Mouse (Mus musculus): ENCODE measurements around the gene Fam20a. TPM values are rescaled to one million over a fixed set of nuclear protein-coding genes. Genes with fewer than 3 reads are reported as not detected.

Fam20a gene
- polyA plus RNA-seq, 1 experiment from 2014 or later: 1.9 TPM

DNA sequence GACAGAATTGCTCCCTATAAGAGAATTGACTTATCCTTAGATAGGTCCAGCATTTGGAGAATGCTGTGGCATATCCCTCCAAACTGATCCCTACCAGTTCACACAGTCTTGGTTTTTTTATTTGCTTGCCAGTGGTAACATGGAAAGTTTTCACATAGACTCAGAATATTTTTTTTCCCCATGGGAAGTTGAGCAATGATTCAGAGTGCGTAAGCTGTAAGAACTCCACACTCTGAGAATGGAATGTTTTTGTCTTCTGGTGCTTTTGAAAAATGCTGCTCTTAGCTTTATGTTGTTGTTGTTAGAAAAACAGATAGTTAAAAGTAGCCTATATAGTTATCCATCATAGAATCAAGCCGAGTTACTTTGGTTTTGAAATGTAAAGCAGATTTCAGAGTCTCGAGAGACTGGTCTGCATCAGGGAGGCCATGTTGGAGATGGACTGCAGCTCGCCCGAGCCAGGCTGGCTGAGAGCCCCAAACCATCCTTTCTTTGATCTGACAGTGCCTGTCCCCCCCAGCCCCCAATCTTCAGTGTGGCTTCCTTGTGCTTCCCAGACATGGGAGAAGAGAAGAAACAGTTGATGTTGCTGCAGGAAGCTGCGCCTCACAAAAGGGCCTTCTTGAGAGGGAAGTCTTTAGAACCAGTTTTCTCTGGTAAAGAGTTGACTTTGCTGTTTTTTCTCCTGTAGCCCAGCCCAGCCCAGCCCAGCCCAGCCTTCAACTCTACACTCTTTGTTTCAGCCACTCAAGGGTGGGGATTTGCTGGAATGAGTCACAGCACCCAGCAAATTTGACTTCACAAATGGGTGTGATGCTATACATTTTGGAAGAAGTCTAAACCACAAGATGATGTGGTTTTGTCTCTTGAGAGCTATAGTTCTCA is 50.7 kb downstream of the Fam20a start:
- Histone ChIP-seq H3K4me3 (ENCODE audit: low read length) (no peak overlapping the region), H3K27me3 (ENCODE audit: control insufficient read depth, insufficient read depth, low read length) (no peaks in the 10 kb centered on the region), H3K9ac (ENCODE audit: low read depth, low read length) (no peak overlapping the region), H3K9me3 (ENCODE audit: control insufficient read depth, low read length) (no peaks in the 10 kb centered on the region), H3K4me1 (ENCODE audit: control insufficient read depth, insufficient read depth, low read length) (no peaks in the 10 kb centered on the region), H3K36me3 (ENCODE audit: control insufficient read depth, insufficient read depth, low read length) (peaks cover 39% of the 10 kb centered on the region), H3K27ac (ENCODE audit: low read depth, low read length) (no peak overlapping the region; the same call in 1 of the 2 replicates), H3K4me2 (replicated peaks; ENCODE audit: low read depth, low read length) (no peak overlapping the region)
- WGBS: 74% methylated on average over 6 of the region's 6 CpGs
- no peak for ATAC-seq (ENCODE audit: low FRiP score, low TSS enrichment)

DNA sequence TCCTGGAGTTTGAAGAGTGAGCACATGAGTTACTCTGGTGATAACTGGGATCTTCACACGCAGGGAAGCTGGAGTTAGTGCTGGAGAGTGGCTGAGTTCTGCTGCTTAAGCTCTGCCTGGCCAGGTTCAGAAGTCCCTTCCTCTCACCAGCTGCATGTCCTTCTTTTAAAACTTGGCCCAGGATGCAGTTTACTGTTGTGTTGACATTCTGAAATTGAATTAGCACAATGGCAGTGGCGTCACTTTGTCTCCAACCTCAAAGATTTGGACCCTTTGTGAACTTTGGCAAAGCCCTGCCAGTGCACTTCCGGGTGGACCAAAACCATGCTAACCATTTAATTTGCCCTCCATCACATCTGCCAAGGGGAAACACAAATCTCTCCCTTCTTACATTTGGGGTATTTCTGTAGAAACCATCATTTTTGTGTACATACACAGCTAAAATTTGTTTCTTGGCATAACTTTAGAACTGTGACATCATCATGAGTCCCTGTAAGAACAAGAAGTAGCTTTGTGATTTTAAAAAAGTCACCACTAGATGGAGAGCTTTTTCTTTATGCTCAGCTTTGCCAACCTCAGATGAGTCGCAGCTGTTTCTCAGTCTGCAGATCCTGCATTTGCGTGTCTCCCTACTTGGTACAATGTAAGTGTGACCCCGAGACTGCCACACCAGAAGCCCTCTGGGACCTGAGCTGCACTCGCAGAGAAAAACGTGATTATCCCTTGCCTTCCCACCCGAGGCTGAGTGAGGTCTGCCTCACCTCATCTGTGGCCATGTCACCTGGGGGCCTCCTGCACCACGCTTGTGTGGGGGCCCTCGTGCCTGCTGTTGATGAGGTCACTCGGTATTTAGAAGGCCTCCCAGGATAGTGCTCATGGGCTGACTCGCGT is 51.8 kb downstream of the Fam20a start:
- ATAC-seq (ENCODE audit: low FRiP score, low TSS enrichment): peak; percentile 75
- Histone ChIP-seq H3K9me3 (ENCODE audit: control insufficient read depth, low read length) (no peaks in the 10 kb centered on the region), H3K4me2 (replicated peaks; ENCODE audit: low read depth, low read length) (no peak overlapping the region), H3K9ac (ENCODE audit: low read depth, low read length) (no peak overlapping the region), H3K36me3 (ENCODE audit: control insufficient read depth, insufficient read depth, low read length) (peaks cover 50% of the 10 kb centered on the region), H3K27me3 (ENCODE audit: control insufficient read depth, insufficient read depth, low read length) (no peaks in the 10 kb centered on the region), H3K27ac (ENCODE audit: low read depth, low read length) (no peak overlapping the region), H3K4me1 (ENCODE audit: control insufficient read depth, insufficient read depth, low read length) (no peaks in the 10 kb centered on the region), H3K4me3 (ENCODE audit: low read length) (no peak overlapping the region)
- 55% methylated on average over 14 of the region's 14 CpGs for WGBS

DNA sequence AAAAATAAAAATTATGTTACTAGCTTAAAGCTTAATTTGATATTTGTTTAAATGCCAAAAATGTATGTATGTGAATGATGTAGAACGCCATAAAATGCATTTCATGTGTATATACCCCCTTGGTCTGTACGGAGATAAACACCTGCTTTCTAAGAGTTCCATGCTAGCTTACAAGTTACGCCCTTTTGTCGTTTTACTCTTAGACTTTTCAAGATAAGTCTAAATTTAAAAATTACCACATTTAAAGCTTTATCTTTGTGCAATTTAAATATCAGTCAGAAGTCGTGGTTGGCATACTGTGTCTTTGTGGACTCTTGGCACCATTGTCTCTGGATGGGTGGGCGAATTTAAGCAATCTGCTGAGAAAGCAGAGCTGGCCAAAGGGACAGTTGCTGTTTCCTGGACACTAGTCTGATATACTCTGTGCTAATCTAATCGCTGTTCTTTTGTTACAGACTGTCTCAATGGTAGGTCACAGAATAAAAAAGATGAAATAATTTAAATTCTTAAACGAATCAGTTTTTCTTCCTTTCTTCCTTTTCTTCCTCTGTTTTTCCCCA is 52.9 kb downstream of the Fam20a start:
- Histone ChIP-seq H3K9ac (ENCODE audit: low read depth, low read length) (no peak overlapping the region), H3K4me1 (ENCODE audit: control insufficient read depth, insufficient read depth, low read length) (no peaks in the 10 kb centered on the region), H3K36me3 (ENCODE audit: control insufficient read depth, insufficient read depth, low read length) (peaks cover 60% of the 10 kb centered on the region), H3K4me2 (replicated peaks; ENCODE audit: low read depth, low read length) (no peak overlapping the region), H3K27ac (ENCODE audit: low read depth, low read length) (no peak overlapping the region), H3K4me3 (ENCODE audit: low read length) (no peak overlapping the region), H3K9me3 (ENCODE audit: control insufficient read depth, low read length) (no peaks in the 10 kb centered on the region), H3K27me3 (ENCODE audit: control insufficient read depth, insufficient read depth, low read length) (no peaks in the 10 kb centered on the region)
- whole genome bisulfite sequencing: 91% methylated on average over 8 of the region's 8 CpGs
- ATAC-seq (ENCODE audit: low FRiP score, low TSS enrichment): no peak

DNA sequence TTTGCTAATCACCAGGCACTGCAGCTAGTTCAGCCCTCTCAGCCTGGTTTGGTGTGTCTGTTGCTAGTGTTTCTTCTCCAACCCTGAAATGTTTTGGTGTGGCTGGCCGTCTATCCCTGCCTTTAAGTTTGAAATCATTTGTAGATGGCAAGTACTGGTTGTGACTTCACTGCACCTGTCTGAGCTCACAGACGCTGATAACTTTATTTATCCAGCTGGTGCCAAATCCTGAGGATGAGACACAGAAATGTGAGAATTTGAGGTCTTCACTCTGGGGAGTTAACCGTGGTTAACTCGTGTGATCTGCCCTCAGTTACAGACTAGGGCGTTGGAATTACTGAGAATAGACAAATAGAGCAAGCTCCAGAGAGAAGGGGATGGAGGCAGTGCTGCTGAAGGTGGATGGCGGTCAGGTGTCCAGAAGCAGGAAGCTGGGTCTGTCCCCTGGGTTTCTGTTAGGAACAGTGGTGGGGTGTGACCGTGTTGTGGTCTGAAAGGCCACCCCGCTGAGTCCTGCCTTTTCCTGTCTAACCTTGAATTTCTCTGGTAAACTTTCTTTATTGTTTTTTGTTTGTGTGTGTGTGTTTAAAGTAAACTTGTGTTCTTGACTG is 53.9 kb downstream of the Fam20a start:
- H3K9me3 ChIP-seq (ENCODE audit: control insufficient read depth, low read length): no peaks in the 10 kb centered on the region
- H3K27me3 ChIP-seq (ENCODE audit: control insufficient read depth, insufficient read depth, low read length): no peaks in the 10 kb centered on the region
- no peak overlapping the region for H3K4me2 ChIP-seq (replicated peaks; ENCODE audit: low read depth, low read length)
- WGBS: 79% methylated on average over 8 of the region's 8 CpGs
- H3K9ac ChIP-seq (ENCODE audit: low read depth, low read length): no peak overlapping the region
- H3K4me1 ChIP-seq (ENCODE audit: control insufficient read depth, insufficient read depth, low read length): no peaks in the 10 kb centered on the region
- H3K36me3 ChIP-seq (ENCODE audit: control insufficient read depth, insufficient read depth, low read length): peaks cover 70% of the 10 kb centered on the region
- no peak overlapping the region for H3K4me3 ChIP-seq (ENCODE audit: low read length)
- no peak for ATAC-seq (ENCODE audit: low FRiP score, low TSS enrichment)
- no peak overlapping the region for H3K27ac ChIP-seq (ENCODE audit: low read depth, low read length)

DNA sequence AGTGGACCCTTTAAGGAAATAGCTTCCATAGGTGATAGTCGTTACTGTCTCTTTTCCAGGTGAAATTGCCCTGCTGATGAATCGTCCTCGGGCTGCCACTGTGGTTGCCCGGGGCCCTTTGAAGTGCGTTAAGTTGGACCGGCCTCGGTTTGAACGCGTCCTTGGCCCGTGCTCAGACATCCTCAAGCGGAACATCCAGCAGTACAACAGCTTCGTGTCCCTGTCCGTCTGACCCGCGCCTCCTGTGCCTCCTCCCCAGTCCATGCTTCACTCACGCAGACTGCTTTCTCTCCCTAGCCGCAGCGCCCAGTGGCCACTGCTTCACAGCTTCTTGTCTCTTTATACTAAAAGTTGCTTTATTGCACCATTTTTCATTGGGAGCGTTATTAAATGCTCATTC is 54.7 kb downstream of the Fam20a start:
- Histone ChIP-seq H3K4me3 (ENCODE audit: low read length) (no peak overlapping the region), H3K36me3 (ENCODE audit: control insufficient read depth, insufficient read depth, low read length) (peaks cover 78% of the 10 kb centered on the region), H3K9ac (ENCODE audit: low read depth, low read length) (no peak overlapping the region), H3K4me2 (replicated peaks; ENCODE audit: low read depth, low read length) (no peak overlapping the region), H3K9me3 (ENCODE audit: control insufficient read depth, low read length) (no peaks in the 10 kb centered on the region), H3K4me1 (ENCODE audit: control insufficient read depth, insufficient read depth, low read length) (no peaks in the 10 kb centered on the region), H3K27me3 (ENCODE audit: control insufficient read depth, insufficient read depth, low read length) (no peaks in the 10 kb centered on the region), H3K27ac (ENCODE audit: low read depth, low read length) (no peak overlapping the region)
- ATAC-seq (ENCODE audit: low FRiP score, low TSS enrichment): no peak
- 90% methylated on average over 19 of the region's 19 CpGs for WGBS

DNA sequence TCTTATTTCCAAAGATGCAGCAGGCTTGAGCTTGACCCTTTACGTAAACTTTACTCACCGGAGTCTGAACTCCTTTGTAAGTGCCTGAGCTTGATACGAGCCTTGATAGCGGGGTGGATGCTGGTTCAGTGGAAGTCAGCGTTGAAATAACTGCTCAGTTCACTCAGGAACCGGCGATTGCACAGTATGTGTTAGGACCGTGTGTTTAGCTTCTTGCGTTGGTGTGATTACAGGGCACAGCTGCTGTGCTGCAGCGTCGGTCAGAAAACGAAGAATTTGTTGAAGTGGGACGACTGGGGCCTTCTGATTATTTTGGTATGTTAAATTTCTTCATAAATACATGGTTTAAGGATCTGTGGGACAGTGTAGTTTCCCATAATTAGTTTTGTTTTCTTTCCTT is 55.7 kb downstream of the Fam20a start:
- no peak overlapping the region for H3K27ac ChIP-seq (ENCODE audit: low read depth, low read length)
- no peak overlapping the region for H3K9ac ChIP-seq (ENCODE audit: low read depth, low read length)
- peaks cover 83% of the 10 kb centered on the region for H3K36me3 ChIP-seq (ENCODE audit: control insufficient read depth, insufficient read depth, low read length)
- H3K4me1 ChIP-seq (ENCODE audit: control insufficient read depth, insufficient read depth, low read length): no peaks in the 10 kb centered on the region
- WGBS: 93% methylated on average over 13 of the region's 13 CpGs
- no peaks in the 10 kb centered on the region for H3K27me3 ChIP-seq (ENCODE audit: control insufficient read depth, insufficient read depth, low read length)
- no peak overlapping the region for H3K4me2 ChIP-seq (replicated peaks; ENCODE audit: low read depth, low read length)
- no peak overlapping the region for H3K4me3 ChIP-seq (ENCODE audit: low read length)
- H3K9me3 ChIP-seq (ENCODE audit: control insufficient read depth, low read length): no peaks in the 10 kb centered on the region
- no peak for ATAC-seq (ENCODE audit: low FRiP score, low TSS enrichment)

DNA sequence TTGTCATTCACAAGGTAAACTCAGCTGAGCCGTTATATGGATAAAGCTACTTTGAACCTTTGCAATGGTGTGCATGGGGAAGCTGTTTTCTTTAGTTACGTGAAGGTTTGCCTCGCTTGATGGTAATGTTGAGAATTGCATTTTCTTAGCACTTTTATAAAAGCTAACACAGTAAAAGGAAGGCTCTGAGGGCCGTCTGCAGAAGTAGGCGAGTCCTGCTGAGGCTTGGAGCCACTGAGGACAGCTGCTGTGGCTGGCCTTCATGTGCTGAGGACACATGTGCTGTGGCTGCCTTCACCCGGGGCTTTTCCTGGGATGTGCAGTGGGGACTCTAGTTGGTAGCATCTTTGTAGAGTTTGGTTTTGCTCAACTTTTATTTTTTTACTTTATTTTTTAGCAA is 56.7 kb downstream of the Fam20a start:
- 84% methylated on average over 6 of the region's 6 CpGs for WGBS
- no peak for ATAC-seq (ENCODE audit: low FRiP score, low TSS enrichment)
- peaks cover 90% of the 10 kb centered on the region for H3K36me3 ChIP-seq (ENCODE audit: control insufficient read depth, insufficient read depth, low read length)

DNA sequence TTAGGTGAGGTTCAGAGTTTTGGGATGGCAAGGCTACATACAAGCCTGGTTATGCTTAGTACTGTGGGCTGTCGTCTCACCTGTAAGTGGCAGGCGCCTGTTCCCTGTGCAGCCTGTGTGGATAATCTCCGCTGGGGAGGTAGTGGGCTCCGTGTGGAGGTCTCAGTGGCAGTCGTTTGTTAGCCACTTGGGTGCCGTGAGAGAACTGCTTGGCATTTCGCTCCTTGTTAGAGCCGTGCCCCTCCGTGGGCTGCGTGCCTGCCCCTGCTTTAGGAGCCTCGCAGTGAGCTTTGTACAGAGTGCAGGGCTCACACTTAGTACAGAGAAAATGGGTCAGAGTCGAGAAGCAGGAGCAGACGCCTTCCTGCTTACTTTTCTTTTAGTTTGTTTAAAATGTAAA is 57.8 kb downstream of the Fam20a start:
- no peak overlapping the region for H3K4me3 ChIP-seq (ENCODE audit: low read length)
- no peaks in the 10 kb centered on the region for H3K27me3 ChIP-seq (ENCODE audit: control insufficient read depth, insufficient read depth, low read length)
- no peaks in the 10 kb centered on the region for H3K9me3 ChIP-seq (ENCODE audit: control insufficient read depth, low read length)
- WGBS: 91% methylated on average over 13 of the region's 13 CpGs
- H3K27ac ChIP-seq (ENCODE audit: low read depth, low read length): no peak overlapping the region
- no peaks in the 10 kb centered on the region for H3K4me1 ChIP-seq (ENCODE audit: control insufficient read depth, insufficient read depth, low read length)
- ATAC-seq (ENCODE audit: low FRiP score, low TSS enrichment): no peak
- no peak overlapping the region for H3K9ac ChIP-seq (ENCODE audit: low read depth, low read length)
- H3K36me3 ChIP-seq (ENCODE audit: control insufficient read depth, insufficient read depth, low read length): peaks cover 93% of the 10 kb centered on the region
- no peak overlapping the region for H3K4me2 ChIP-seq (replicated peaks; ENCODE audit: low read depth, low read length)

More for the DNA sequence above, 56.7 kb downstream of the Fam20a start:
- Histone ChIP-seq H3K4me1 (ENCODE audit: control insufficient read depth, insufficient read depth, low read length) (no peaks in the 10 kb centered on the region), H3K9ac (ENCODE audit: low read depth, low read length) (no peak overlapping the region), H3K27me3 (ENCODE audit: control insufficient read depth, insufficient read depth, low read length) (no peaks in the 10 kb centered on the region), H3K27ac (ENCODE audit: low read depth, low read length) (no peak overlapping the region), H3K4me2 (replicated peaks; ENCODE audit: low read depth, low read length) (no peak overlapping the region), H3K9me3 (ENCODE audit: control insufficient read depth, low read length) (no peaks in the 10 kb centered on the region), H3K4me3 (ENCODE audit: low read length) (no peak overlapping the region)
